Mouse (Mus musculus) limb, embryonic 11.5 days (tissue): ENCODE results near the gene Lhfp. TPM values are rescaled to one million over a fixed set of nuclear protein-coding genes. Genes with fewer than 3 reads are reported as not detected.

Experiments used
- ATAC-seq: fragments of 200-750 bp; cut with Nextera tagmentation; 2 replicates; pipeline ENCODE4 v1.8.0; 2017; ENCODE audit warnings: low read depth; ENCODE audit not compliant: insufficient number of reproducible peaks, low FRiP score, low TSS enrichment
- DNase-seq: peaks from one replicate; pipeline ENCODE4 v3.0.0-alpha.2; 2015; ENCODE audit warnings: low spot score
- H3K27ac ChIP-seq: fragments of 300-500 bp; sonication (generic); replicated peaks from 2 replicates; pipeline ENCODE4 v1.5.1; 2014; ENCODE audit warnings: low read depth, mild to moderate bottlenecking, low read length
- H3K27me3 ChIP-seq: fragments of 300-500 bp; sonication (generic); 2 replicates; pipeline ENCODE4 v1.6.1; 2014; ENCODE audit warnings: mild to moderate bottlenecking, low read length, mixed read lengths; ENCODE audit not compliant: control insufficient read depth, insufficient read depth
- H3K36me3 ChIP-seq: fragments of 300-500 bp; sonication (generic); 2 replicates; pipeline ENCODE4 v1.6.1; 2014; ENCODE audit warnings: mild to moderate bottlenecking, low read length, moderate library complexity, mixed read lengths; ENCODE audit not compliant: control insufficient read depth, insufficient read depth
- H3K4me1 ChIP-seq: fragments of 300-500 bp; sonication (generic); 2 replicates; pipeline ENCODE4 v1.6.1; 2014; ENCODE audit warnings: low read length, mixed read lengths; ENCODE audit not compliant: control insufficient read depth, insufficient read depth
- H3K4me2 ChIP-seq: fragments of 300-500 bp; sonication (generic); 2 replicates; pipeline ENCODE4 v1.6.1; 2014; ENCODE audit warnings: low read depth, mild to moderate bottlenecking, moderate library complexity; ENCODE audit not compliant: severe bottlenecking
- H3K4me3 ChIP-seq: fragments of 300-500 bp; sonication (generic); 2 replicates; pipeline ENCODE4 v1.5.1; 2014; ENCODE audit warnings: low read depth, low read length
- H3K9ac ChIP-seq: fragments of 300-500 bp; sonication (generic); 2 replicates; pipeline ENCODE4 v1.6.1; 2014; ENCODE audit warnings: mild to moderate bottlenecking, low read length
- H3K9me3 ChIP-seq: fragments of 300-500 bp; sonication (generic); 2 replicates; pipeline ENCODE4 v1.6.1; 2016; ENCODE audit warnings: low read length; ENCODE audit not compliant: control insufficient read depth
- WGBS: fragments of 180-500 bp; shearing (Covaris S2); extraction: QIAGEN DNeasy Blood & Tissue Kit; methylation state at CpG from one replicate; pipeline ENCODE4 v1.1.7; 2014; 5-methylcytosine and 5-hydroxymethylcytosine counted together
- polyA plus RNA-seq: library from polyadenylated mRNA; unstranded; fragments of >200 nt; fragmentation: Nextera tagmentation; extraction: Ambion mirVana; gene quantifications from 2 replicates; pipeline ENCODE4 v1.2.1, GENCODE M21; 2014

The Lhfp gene
- polyA plus RNA-seq, 1 experiment from 2014 or later, result 61.0 TPM

GRCm38 (mm10) chr3:53087156-53087805 is 46.0 kb downstream of the Lhfp start:
- H3K27me3 ChIP-seq, result no peaks in the 10 kb centered on the region
- no peaks in the 10 kb centered on the region for H3K9me3 ChIP-seq
- no peaks in the 10 kb centered on the region for H3K36me3 ChIP-seq
- H3K27ac ChIP-seq, result no peak overlapping the region
- ATAC-seq, result no peak
- peak; percentile 52 for DNase-seq
- WGBS, result 19% methylated on average over 8 of the region's 8 CpGs
- H3K9ac ChIP-seq, result no peak overlapping the region
- peaks cover 9% of the 10 kb centered on the region; the same call in 1 of the 2 replicates for H3K4me1 ChIP-seq
- no peak overlapping the region for H3K4me3 ChIP-seq
- H3K4me2 ChIP-seq, result no peak overlapping the region

DNA sequence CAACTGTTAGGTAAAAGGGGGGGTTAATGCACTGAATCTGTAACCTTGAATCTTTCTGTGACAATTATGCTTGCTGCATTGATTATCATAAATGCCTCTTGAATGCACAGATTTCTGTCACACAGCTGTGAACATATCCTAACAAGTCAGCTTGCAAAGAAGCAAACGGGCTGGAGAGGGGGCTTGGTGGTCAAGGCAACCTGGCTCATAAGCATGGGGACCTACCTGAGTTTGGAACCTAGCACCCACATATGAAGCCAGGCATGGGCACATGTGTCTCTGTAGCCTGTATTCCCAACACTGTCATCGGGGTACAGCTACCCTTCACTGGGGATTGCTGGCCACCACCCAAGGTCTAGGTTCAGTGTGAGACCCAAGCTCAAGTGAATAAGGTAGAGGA is 48.6 kb downstream of the Lhfp start:
- 90% methylated on average over 2 of the region's 2 CpGs for WGBS

DNA sequence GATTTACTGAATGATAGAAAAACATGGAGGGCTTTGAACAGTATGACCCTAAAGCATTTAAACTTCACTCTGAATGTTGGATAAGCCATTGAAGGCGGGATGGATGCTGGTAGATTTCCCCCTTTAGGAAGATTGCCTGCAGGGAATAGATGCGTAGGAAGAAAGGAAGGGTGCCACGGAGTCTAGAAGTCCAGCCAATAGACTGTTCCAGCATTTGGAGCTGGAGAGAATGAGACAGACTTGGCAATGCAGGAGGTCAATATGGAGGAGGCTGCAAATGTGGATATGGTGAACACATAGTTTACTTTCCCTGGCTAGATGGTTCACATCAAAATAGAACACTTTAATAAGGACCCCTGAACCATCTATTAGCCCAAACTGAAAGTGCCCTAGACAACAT is 58.9 kb downstream of the Lhfp start:
- Histone ChIP-seq H3K4me3 (no peak overlapping the region), H3K36me3 (no peaks in the 10 kb centered on the region), H3K9me3 (no peaks in the 10 kb centered on the region), H3K27me3 (no peaks in the 10 kb centered on the region), H3K4me2 (no peak overlapping the region), H3K27ac (no peak overlapping the region), H3K4me1 (peaks cover 8% of the 10 kb centered on the region), H3K9ac (no peak overlapping the region)
- ATAC-seq (no peak), DNase-seq (no peak)
- WGBS, result 94% methylated on average over 3 of the region's 3 CpGs

More for the DNA sequence above, 48.6 kb downstream of the Lhfp start:
- no peak for ATAC-seq
- Histone ChIP-seq H3K4me1 (peaks cover 9% of the 10 kb centered on the region; the same call in 1 of the 2 replicates), H3K36me3 (no peaks in the 10 kb centered on the region), H3K4me2 (no peak overlapping the region), H3K27me3 (no peaks in the 10 kb centered on the region), H3K9me3 (no peaks in the 10 kb centered on the region), H3K27ac (no peak overlapping the region), H3K4me3 (no peak overlapping the region), H3K9ac (no peak overlapping the region)
- no peak for DNase-seq

- ATAC-seq (no peak), DNase-seq (no peak)
- Histone ChIP-seq H3K4me2 (no peak overlapping the region), H3K36me3 (no peaks in the 10 kb centered on the region), H3K9ac (no peak overlapping the region), H3K27ac (no peak overlapping the region), H3K4me1 (peaks cover 8% of the 10 kb centered on the region), H3K27me3 (no peaks in the 10 kb centered on the region), H3K4me3 (no peak overlapping the region), H3K9me3 (no peaks in the 10 kb centered on the region)
- WGBS, result 51% methylated on average over 6 of the region's 6 CpGs
Observed at GRCm38 (mm10) chr3:53100803-53101202, 59.5 kb downstream of the Lhfp start.

- Histone ChIP-seq H3K27ac (no peak overlapping the region), H3K4me1 (peaks cover 8% of the 10 kb centered on the region), H3K4me3 (no peak overlapping the region), H3K4me2 (no peak overlapping the region), H3K9me3 (no peaks in the 10 kb centered on the region), H3K27me3 (no peaks in the 10 kb centered on the region), H3K36me3 (no peaks in the 10 kb centered on the region), H3K9ac (no peak overlapping the region)
- no peak for ATAC-seq
- DNase-seq, result no peak
- WGBS, result 36% methylated on average over 6 of the region's 6 CpGs
Observed at GRCm38 (mm10) chr3:53101711-53102110, 60.4 kb downstream of the Lhfp start.

- H3K9ac ChIP-seq, result no peak overlapping the region
- peaks cover 8% of the 10 kb centered on the region for H3K4me1 ChIP-seq
- no peaks in the 10 kb centered on the region for H3K36me3 ChIP-seq
- 12% methylated on average over 5 of the region's 5 CpGs for WGBS
- ATAC-seq (no peak), DNase-seq (peak; percentile 40)
- H3K9me3 ChIP-seq, result no peaks in the 10 kb centered on the region
- no peak overlapping the region for H3K27ac ChIP-seq
- H3K4me2 ChIP-seq, result no peak overlapping the region
- no peaks in the 10 kb centered on the region for H3K27me3 ChIP-seq
- H3K4me3 ChIP-seq, result no peak overlapping the region
Observed at GRCm38 (mm10) chr3:53102131-53102756, 60.9 kb downstream of the Lhfp start.

DNA sequence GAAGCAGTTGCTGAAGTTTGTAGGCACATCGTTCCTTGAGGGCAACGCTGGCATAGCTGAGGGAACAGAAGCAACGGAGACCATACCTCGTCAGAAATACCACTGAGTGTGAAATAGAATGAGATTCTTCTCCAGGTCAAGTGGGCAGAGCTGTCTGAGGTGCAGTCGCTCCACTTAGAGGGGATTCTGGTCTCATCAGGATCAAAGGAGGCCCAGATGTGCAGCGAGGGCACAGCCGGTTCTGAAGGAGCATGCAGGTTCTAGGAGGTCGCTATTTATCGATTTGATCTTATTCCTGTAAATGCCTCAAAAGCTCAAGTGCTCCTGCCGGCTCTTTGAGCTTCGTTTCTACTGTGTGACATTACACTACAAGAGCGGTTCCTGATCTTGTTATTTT is 61.4 kb downstream of the Lhfp start:
- no peaks in the 10 kb centered on the region for H3K27me3 ChIP-seq
- H3K27ac ChIP-seq, result no peak overlapping the region
- H3K36me3 ChIP-seq, result no peaks in the 10 kb centered on the region
- H3K4me3 ChIP-seq, result no peak overlapping the region
- no peaks in the 10 kb centered on the region for H3K9me3 ChIP-seq
- WGBS, result 16% methylated on average over 12 of the region's 12 CpGs
- H3K4me2 ChIP-seq, result no peak overlapping the region
- peaks cover 8% of the 10 kb centered on the region for H3K4me1 ChIP-seq
- ATAC-seq (no peak), DNase-seq (no peak)
- no peak overlapping the region for H3K9ac ChIP-seq

GRCm38 (mm10) chr3:53108594-53109373 is 67.5 kb downstream of the Lhfp start:
- Histone ChIP-seq H3K27ac (no peak overlapping the region), H3K27me3 (no peaks in the 10 kb centered on the region), H3K4me1 (peaks cover 15% of the 10 kb centered on the region), H3K9ac (no peak overlapping the region), H3K9me3 (no peaks in the 10 kb centered on the region), H3K36me3 (no peaks in the 10 kb centered on the region; the same call in 1 of the 2 replicates), H3K4me2 (no peak overlapping the region), H3K4me3 (no peak overlapping the region)
- 28% methylated on average over 11 of the region's 11 CpGs for WGBS
- peak; percentile 53 for DNase-seq
- peak; percentile 54; the same call in 1 of the 2 replicates for ATAC-seq
